Mouse (Mus musculus): ENCODE results near the gene Apod.
"Not testable (repeated sequence)": the region's sequence is repeated elsewhere in the genome, so short reads cannot be mapped to it uniquely, and the experiment has no call there.

Gene Apod

GRCm38 (mm10) chr16:31314497-31315233, at the start of gene Apod:
TSS of gene Apod (minus strand) at chr16:31314808.
- DNase-seq, result no peak

- DNase-seq, result peak; percentile 44
These were observed 49.3 kb upstream of the Apod start for GRCm38 (mm10) chr16:31363685-31364436.

- no peak for DNase-seq
These were observed 44.9 kb upstream of the Apod start for GRCm38 (mm10) chr16:31359542-31359941.

GRCm38 (mm10) chr16:31358991-31359390, 44.4 kb upstream of the Apod start:
- peak; percentile 61 for DNase-seq

GRCm38 (mm10) chr16:31358576-31358975, 44.0 kb upstream of the Apod start:
- peak; percentile 58 for DNase-seq

- no peak for DNase-seq
These were observed 41.3 kb upstream of the Apod start for GRCm38 (mm10) chr16:31355882-31356281.

- peak; percentile 68 for DNase-seq
These were observed 40.0 kb upstream of the Apod start for GRCm38 (mm10) chr16:31354341-31355329.

- no peak for DNase-seq
These were observed 38.4 kb upstream of the Apod start for GRCm38 (mm10) chr16:31352996-31353395.

- peak; percentile 37 for DNase-seq
These were observed 33.0 kb upstream of the Apod start for GRCm38 (mm10) chr16:31347581-31347980.

- DNase-seq, result no peak
These were observed 28.4 kb upstream of the Apod start for GRCm38 (mm10) chr16:31342966-31343365.

GRCm38 (mm10) chr16:31342556-31342955, 27.9 kb upstream of the Apod start:
- DNase-seq, result no peak

GRCm38 (mm10) chr16:31339332-31339731, 24.7 kb upstream of the Apod start:
- no peak for DNase-seq

- no peak for DNase-seq
These were observed 23.3 kb upstream of the Apod start for GRCm38 (mm10) chr16:31337956-31338355.

- DNase-seq, result no peak
These were observed 20.2 kb upstream of the Apod start for GRCm38 (mm10) chr16:31334796-31335195.

- DNase-seq, result no peak
These were observed 18.0 kb upstream of the Apod start for GRCm38 (mm10) chr16:31332586-31332985.

GRCm38 (mm10) chr16:31330970-31331369, 16.4 kb upstream of the Apod start:
- not testable (repeated sequence) for DNase-seq

GRCm38 (mm10) chr16:31329668-31330067, 15.1 kb upstream of the Apod start:
- DNase-seq, result no peak

GRCm38 (mm10) chr16:31327891-31328290, 13.3 kb upstream of the Apod start:
- no peak for DNase-seq

- DNase-seq, result no peak
These were observed 12.8 kb upstream of the Apod start for GRCm38 (mm10) chr16:31327430-31327829.

- DNase-seq, result no peak
These were observed 12.1 kb upstream of the Apod start for GRCm38 (mm10) chr16:31326679-31327078.

- no peak for DNase-seq
These were observed 11.4 kb upstream of the Apod start for GRCm38 (mm10) chr16:31325966-31326365.

- DNase-seq, result no peak
These were observed 10.5 kb upstream of the Apod start for GRCm38 (mm10) chr16:31325120-31325519.

- DNase-seq, result no peak
These were observed 6.9 kb upstream of the Apod start for GRCm38 (mm10) chr16:31321501-31321900.

All from liver (tissue).